Mouse (Mus musculus) embryo, embryonic 10.5 days (tissue): ENCODE results near the gene Tmem223.

Experiments
- DNase-seq: peaks from one replicate; pipeline ENCODE4 v3.0.0-alpha.2; 2015; ENCODE audit warnings: low spot score

Gene Tmem223

DNA sequence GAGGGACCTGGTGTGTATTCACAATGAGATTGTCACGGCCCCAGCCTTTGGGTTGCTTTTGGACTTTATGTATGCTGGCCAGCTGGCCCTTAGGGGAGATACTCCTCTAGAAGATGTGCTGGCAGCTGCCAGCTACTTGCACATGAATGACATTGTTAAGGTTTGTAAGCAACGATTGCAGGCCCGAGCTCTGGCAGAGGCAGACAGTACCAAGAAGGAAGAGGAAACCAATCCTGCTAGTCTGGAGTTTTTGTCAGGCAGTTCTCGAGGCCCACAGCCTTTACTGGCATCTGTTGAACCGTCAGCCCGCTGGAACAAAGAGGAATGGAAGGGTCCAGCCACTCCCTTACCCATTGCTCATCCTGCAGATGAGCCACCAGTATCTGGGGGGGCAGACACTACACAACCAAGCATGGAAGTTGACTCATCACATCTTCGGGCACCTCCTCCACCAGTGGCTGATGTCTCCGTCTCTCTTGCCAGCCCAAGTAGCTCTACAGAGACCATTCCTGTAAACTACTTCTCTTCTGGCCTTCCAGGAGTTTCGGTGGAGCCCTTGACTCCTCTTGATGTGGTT is 32.5 kb downstream of the Tmem223 start:
- no peak for DNase-seq

DNA sequence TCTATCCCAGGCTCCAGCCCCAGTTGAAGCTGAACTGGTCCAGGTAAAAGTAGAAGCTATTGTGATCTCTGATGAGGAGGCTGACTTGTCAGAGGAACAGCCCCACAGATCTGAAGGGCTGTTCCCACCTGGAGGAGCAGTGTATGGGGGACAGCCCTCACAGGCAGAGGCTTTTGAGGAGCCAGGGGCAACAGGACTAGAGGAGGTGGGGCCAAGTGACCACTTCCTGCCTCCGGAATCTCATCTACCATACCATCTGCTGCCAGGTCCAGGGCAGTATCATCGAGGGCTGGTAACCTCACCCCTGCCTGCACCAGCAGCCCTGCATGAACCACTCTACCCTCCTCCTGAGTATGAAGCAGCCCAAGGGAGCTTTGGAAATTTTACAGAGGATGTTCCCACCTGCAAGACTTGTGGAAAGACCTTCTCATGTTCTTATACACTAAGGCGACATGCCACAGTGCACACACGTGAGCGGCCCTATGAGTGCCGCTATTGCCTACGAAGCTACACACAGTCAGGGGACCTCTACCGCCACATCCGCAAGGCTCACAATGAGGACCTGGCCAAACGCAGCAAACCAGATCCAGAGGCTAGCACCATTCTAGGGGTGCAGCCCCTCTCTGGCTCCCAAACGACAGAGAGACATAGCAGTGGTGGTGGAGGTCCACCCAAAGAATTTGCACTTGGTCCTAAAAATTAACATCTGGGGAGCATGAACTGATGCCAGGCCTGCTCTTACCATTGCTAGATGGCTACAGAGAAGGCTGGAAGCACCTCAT is 33.3 kb downstream of the Tmem223 start:
- DNase-seq: no peak

DNA sequence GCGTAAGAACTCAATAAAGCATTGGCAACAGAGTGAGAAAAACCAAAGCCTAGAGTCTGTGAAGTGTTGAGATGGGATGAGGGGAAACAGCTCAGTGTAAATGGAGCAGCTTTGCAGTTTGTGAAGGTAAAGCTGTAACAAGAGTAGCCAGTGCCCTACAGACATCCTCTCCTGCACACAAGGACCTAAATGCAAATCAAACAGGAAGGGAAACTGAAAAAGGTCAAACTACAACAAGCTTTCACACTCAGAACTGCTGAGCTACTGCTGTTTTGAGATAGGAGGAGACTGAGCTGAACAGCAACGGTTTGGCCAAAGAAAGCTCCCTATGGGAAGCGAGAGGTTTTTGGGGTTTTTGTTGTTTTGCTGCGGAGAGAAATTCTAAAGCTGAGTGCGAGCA is 36.0 kb downstream of the Tmem223 start:
- no peak for DNase-seq

DNA sequence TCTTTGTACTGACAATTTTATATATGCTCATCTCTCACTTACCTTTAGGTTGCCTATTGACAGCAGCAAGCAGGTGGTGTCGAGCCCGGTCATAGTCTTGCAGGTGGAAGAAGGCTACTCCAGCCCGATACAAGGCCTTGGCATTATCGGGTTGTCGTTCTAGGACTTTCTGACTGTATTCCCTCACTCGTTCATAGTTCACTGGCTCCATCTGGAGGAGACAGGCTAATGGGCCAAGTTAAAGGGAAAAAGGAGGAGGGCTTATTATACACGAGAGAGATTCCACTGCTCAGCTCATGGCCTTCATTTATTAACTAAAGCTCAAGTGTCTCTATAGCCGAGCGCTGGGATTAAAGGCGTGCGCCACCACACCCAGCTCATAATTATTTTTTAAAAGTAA is 45.0 kb downstream of the Tmem223 start:
- DNase-seq: no peak

DNA sequence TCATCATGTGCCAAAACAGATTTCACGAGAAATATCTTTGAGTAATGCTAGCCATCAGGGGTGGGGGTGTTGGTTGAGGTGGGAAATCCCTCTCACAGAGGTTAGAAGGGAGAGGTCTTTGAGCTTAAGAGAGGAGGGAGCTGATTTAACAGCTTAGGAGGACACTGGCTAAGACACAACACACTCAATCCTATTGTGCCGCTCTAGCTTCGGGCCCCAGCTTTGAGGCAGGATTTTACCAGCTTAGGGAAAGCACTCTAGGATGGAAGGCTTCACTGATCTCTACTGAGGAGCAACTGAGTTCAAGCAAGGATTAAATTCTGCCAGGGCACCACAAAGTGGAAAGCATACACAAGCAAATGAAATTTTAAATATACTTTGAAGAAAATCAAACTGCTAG is 46.2 kb downstream of the Tmem223 start:
- DNase-seq: peak; percentile 10

DNA sequence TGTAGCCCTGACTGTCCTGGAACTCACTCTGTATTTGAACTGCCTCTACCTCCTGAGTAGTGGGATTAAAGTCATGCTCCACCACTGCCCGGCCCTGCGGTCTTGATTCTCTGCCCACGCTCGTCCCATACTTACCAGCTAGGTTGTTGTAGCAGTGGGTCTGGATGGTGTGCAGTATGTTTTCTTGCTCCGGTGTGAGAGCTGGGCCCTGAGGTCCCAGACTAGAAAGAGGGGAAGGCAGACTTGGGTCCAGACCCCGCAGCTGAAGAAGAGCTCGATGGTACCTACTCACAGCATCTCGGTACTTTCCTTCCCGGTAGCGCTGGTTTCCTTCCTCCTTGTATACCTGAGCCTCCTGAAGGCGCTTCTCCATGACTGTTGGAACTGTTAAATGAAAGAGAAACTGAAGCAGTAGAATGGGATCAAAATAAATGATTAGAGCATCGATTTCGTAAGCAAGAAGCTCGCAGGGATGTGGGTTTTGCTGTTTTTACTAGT is 47.6 kb downstream of the Tmem223 start:
- DNase-seq: no peak

DNA sequence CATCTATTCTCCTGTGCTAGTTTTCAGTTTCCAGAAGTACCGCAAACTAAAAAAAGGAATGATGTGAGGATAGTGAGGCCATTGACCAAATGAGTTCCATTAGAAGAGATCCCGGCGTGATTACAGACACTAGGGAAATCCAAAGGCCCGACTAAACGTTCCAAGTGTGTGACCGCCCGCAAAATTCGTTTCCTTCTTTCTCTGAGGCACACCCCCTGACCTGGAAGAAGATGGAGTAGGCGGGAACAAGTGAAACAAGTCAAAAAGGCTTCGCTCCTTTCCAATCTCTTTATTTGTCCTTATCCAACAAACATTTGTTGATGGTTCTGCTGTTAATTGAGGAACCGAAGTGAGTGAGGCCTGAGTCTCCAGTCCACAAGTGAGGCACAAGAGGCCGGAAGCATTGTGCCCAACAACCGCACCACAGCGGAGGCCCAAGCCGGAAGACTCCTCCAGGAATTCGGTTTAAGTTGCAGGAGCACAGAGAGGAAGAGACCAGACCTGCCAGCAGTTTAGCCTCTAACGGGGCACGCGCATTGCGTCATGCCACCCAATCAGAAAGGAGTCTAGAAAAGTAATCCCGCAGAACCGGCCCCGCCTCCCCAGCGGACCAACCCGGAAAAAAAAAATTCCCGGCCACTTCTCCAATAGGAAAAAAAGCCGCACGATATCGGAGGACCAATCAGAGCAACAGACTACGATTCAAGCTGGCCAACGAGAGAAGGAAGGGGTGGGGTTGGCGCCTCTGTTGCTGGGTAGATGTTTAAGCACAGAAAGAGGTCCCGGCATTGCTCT is 48.2 kb downstream of the Tmem223 start, which contains the start of gene Ttc9c:
Gene Ttc9c, minus strand, starts transcription at position 533 of the 795 bp plus-strand sequence.
- peak; percentile 100 for DNase-seq

DNA sequence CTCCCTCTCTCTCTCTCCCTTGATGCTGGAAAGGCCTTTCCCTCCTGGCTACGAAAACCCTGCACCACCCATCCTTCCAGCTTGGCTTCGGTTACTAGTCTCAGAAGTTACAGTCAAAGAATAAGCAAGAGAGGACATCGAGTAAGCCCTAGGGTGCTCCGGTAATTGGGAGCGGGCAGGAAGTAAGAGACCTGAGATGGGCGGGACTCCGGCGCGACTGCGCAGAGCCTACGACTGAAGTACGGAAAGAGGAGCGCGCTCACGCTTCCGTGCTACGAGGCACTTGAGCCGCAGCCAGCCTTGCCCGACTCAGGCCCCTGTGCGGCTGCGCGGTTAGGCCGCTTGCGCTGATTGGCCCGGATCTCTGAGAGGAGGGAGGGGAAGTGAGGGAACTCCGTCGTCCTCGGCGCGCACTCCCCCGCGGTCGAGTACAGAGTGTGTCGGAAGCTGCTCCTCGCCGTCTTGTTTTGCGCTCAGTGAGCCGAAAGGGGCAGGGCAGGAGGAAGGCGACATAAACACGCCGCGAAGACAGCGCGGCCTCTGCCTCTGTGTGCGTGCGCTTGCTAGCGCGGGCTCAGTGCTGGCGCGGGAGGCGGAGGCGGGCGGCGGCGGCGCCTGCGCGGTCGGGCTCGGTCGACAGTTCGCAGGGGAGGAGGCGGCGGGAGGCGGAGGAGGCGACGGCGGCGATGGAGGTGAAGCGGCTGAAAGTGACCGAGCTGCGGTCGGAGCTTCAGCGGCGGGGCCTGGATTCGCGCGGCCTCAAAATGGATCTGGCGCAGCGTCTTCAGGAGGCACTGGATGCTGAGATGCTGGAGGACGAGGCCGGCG is 49.0 kb downstream of the Tmem223 start, which contains the start of gene Hnrnpul2:
Gene Hnrnpul2, plus strand, starts transcription at position 415 of the 828 bp plus-strand sequence.
- peak; percentile 97 for DNase-seq

DNA sequence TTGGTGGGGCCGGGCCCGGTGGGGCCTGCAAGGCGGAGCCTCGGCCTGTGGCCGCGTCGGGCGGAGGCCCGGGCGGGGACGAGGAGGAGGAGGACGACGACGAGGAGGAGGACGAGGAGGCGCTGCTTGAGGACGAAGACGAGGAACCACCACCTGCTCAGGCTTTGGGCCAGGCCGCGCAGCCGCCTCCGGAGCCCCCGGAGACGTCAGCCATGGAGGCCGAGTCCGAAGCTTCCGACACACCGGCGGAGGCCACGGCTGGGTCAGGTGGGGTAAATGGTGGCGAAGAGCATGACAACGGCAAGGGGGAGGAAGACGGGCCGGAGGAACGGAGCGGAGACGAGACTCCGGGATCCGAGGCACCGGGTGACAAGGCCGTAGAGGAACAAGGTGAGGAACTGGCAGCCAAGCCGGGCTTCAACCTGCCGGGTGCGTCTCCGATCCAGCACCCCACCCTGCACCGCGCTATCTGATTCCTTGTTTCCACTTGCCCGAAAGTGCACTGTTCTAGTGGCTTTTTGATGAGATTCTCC is 49.7 kb downstream of the Tmem223 start:
- DNase-seq: peak; percentile 7

DNA sequence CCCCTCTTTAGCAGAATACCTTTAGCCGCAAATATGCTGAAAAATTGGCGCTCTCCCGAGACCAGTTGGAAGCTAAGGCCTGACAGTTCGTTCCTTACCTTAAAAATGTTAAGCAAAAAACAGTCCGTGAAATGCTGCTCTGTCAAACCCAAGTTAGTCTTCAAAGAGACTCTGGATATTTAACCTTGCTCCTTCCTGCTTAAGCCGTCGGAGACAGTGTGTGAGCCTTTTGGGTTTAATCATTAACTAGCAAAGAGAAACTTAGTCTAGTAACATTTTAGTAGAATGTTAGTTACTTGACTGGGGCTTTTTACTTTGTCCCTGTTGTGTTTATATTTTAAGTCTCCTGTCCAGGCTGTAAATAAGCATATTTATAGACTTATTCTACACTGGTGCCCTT is 50.4 kb downstream of the Tmem223 start:
- DNase-seq: no peak
